Mouse (Mus musculus): ENCODE results near the gene Majin.

GRCm38 (mm10) chr19:6178775-6179174, 5.4 kb upstream of the Majin start:
- TF ChIP-seq POLR2A (IDR thresholded peaks at IDR 0.05; ENCODE audit: insufficient read depth, low read depth, low read length) (no peak), CTCF (IDR thresholded peaks at IDR 0.05) (no peak)

Data from heart, adult 2 months (tissue).